24 mouse cellular contexts compared by ENCODE assay signal in genomic region chr9:116206901-116207300, GRCm38 (mm10). TPM values are rescaled to one million over a fixed set of nuclear protein-coding genes. Genes with fewer than 3 reads are reported as not detected.
A peak's percentile ranks its signal among the peaks of the same experiment; 100 is the strongest.
DNase-seq lines count a peak whose midpoint lies in the region; ATAC-seq lines count a peak whose summit lies in the region.
"Had no signal": no experiment of that assay in that cellular context is flagged by ENCODE, and none has a peak within 500 bp of the region (broad histone marks: within the 10 kb centered on the region; RNA-seq: fewer than 3 reads in every experiment).

No protein-coding gene starts in this region.

- no peak overlapping the region for H3K4me3 ChIP-seq in hindbrain, embryonic 13.5 days
- H3K4me3 ChIP-seq in hindbrain, embryonic 14.5 days (replicated peaks; ENCODE audit: low read length): no peak overlapping the region
- H3K4me3 ChIP-seq in limb, embryonic 12.5 days (replicated peaks): no peak overlapping the region
- H3K4me3 ChIP-seq in limb, embryonic 10.5 days: no peak overlapping the region
- no peak overlapping the region for H3K4me3 ChIP-seq in limb, embryonic 13.5 days
- H3K4me3 ChIP-seq in neural tube, embryonic 15.5 days (replicated peaks): no peak overlapping the region
- H3K4me3 ChIP-seq in kidney, embryonic 14.5 days (ENCODE audit: low read length): no peak overlapping the region
- H3K4me3 ChIP-seq: embryonic facial prominence, embryonic 10.5 days; embryonic facial prominence, embryonic 12.5 days; forebrain, embryonic 13.5 days had no signal

- H3K27me3 ChIP-seq in hindbrain, embryonic 13.5 days: no peaks in the 10 kb centered on the region
- no peaks in the 10 kb centered on the region for H3K27me3 ChIP-seq in hindbrain, embryonic 14.5 days (ENCODE audit: control insufficient read depth, insufficient read depth, low read length)
- no peaks in the 10 kb centered on the region for H3K27me3 ChIP-seq in limb, embryonic 12.5 days
- no peaks in the 10 kb centered on the region for H3K27me3 ChIP-seq in limb, embryonic 10.5 days (ENCODE audit: low read depth, poor library complexity, severe bottlenecking)
- H3K27me3 ChIP-seq in limb, embryonic 13.5 days: peaks cover 3% of the 10 kb centered on the region; the same call in 1 of the 2 replicates
- no peaks in the 10 kb centered on the region for H3K27me3 ChIP-seq in neural tube, embryonic 15.5 days (replicated peaks)
- no peaks in the 10 kb centered on the region for H3K27me3 ChIP-seq in kidney, embryonic 14.5 days (ENCODE audit: control insufficient read depth, insufficient read depth, low read length)
- H3K27me3 ChIP-seq: CH12.LX; embryonic facial prominence, embryonic 12.5 days; forebrain, embryonic 13.5 days; Patski had no signal

- no peaks in the 10 kb centered on the region for H3K36me3 ChIP-seq in hindbrain, embryonic 13.5 days
- no peaks in the 10 kb centered on the region for H3K36me3 ChIP-seq in hindbrain, embryonic 14.5 days (replicated peaks; ENCODE audit: control insufficient read depth, insufficient read depth)
- no peaks in the 10 kb centered on the region for H3K36me3 ChIP-seq in limb, embryonic 12.5 days
- H3K36me3 ChIP-seq in limb, embryonic 10.5 days: no peaks in the 10 kb centered on the region
- no peaks in the 10 kb centered on the region for H3K36me3 ChIP-seq in limb, embryonic 13.5 days
- no peaks in the 10 kb centered on the region for H3K36me3 ChIP-seq in neural tube, embryonic 15.5 days
- H3K36me3 ChIP-seq in kidney, embryonic 14.5 days (ENCODE audit: control insufficient read depth, insufficient read depth, low read length): no peaks in the 10 kb centered on the region
- H3K36me3 ChIP-seq: embryonic facial prominence, embryonic 10.5 days; embryonic facial prominence, embryonic 12.5 days; G1E had no signal

- no peak for ATAC-seq in hindbrain, embryonic 13.5 days (ENCODE audit: low FRiP score)
- ATAC-seq in hindbrain, embryonic 14.5 days (ENCODE audit: low FRiP score): no peak
- peak; percentile 47; the same call in 1 of the 2 replicates for ATAC-seq in limb, embryonic 12.5 days (ENCODE audit: insufficient number of reproducible peaks, insufficient read depth, low FRiP score, low TSS enrichment, low read depth)
- peak; percentile 68 for ATAC-seq in limb, embryonic 13.5 days (ENCODE audit: low FRiP score, low read depth)
- no peak for ATAC-seq in neural tube, embryonic 15.5 days (ENCODE audit: low FRiP score)
- no peak for ATAC-seq in kidney, embryonic 14.5 days (ENCODE audit: low FRiP score, low TSS enrichment)
- ATAC-seq: activated CD4-positive, CD25-positive, alpha-beta regulatory T cell, adult 4 months; CD4-positive, CD25-positive, alpha-beta regulatory T cell, adult 4 months; forebrain, embryonic 13.5 days; Patski had no signal

- DNase-seq in hindbrain, embryonic 14.5 days (ENCODE audit: low spot score): no peak
- no peak for DNase-seq in limb, embryonic 10.5 days (ENCODE audit: low spot score)
- DNase-seq: adrenal gland, adult 8-10 months; adrenal gland, postnatal 14 days; adrenal gland, postnatal 36 days; B cell, adult 2 months; cerebellum, adult 11-12 months; cerebellum, adult 2 months; cerebellum, adult 9-10 months; cerebellum, postnatal 10 days; cerebellum, postnatal 25 days had no signal

- 74% methylated on average over 2 of the region's 2 CpGs for WGBS in hindbrain, embryonic 13.5 days
- 55% methylated on average over 2 of the region's 2 CpGs for WGBS in hindbrain, embryonic 14.5 days
- WGBS in limb, embryonic 12.5 days: 45% methylated on average over 2 of the region's 2 CpGs
- 91% methylated on average over 2 of the region's 2 CpGs for WGBS in limb, embryonic 10.5 days
- WGBS in limb, embryonic 13.5 days: 32% methylated on average over 2 of the region's 2 CpGs
- WGBS in neural tube, embryonic 15.5 days: 23% methylated on average over 2 of the region's 2 CpGs
- 78% methylated on average over 2 of the region's 2 CpGs for WGBS in kidney, embryonic 14.5 days

- no peak overlapping the region for H3K9ac ChIP-seq in hindbrain, embryonic 13.5 days
- H3K9ac ChIP-seq in hindbrain, embryonic 14.5 days: no peak overlapping the region
- H3K9ac ChIP-seq in limb, embryonic 12.5 days (replicated peaks): no peak overlapping the region
- H3K9ac ChIP-seq in limb, embryonic 13.5 days: no peak overlapping the region
- no peak overlapping the region for H3K9ac ChIP-seq in neural tube, embryonic 15.5 days (replicated peaks)
- H3K9ac ChIP-seq in kidney, embryonic 14.5 days (ENCODE audit: low read depth, low read length): no peak overlapping the region
- H3K9ac ChIP-seq: embryonic facial prominence, embryonic 12.5 days; forebrain, embryonic 13.5 days had no signal

- H3K4me1 ChIP-seq in hindbrain, embryonic 13.5 days (replicated peaks): peaks cover 6% of the 10 kb centered on the region; the same call in 1 of the 2 replicates
- peaks cover 6% of the 10 kb centered on the region; the same call in 1 of the 2 replicates for H3K4me1 ChIP-seq in hindbrain, embryonic 14.5 days (replicated peaks; ENCODE audit: control insufficient read depth, insufficient read depth, low read length)
- peaks cover 22% of the 10 kb centered on the region for H3K4me1 ChIP-seq in limb, embryonic 12.5 days (replicated peaks)
- H3K4me1 ChIP-seq in limb, embryonic 10.5 days: no peaks in the 10 kb centered on the region
- H3K4me1 ChIP-seq in limb, embryonic 13.5 days: peaks cover 45% of the 10 kb centered on the region
- peaks cover 3% of the 10 kb centered on the region; the same call in 1 of the 2 replicates for H3K4me1 ChIP-seq in neural tube, embryonic 15.5 days
- 0 out of 2 replicates have a peak, but pooled peaks cover 3% of the 10 kb centered on the region for H3K4me1 ChIP-seq in kidney, embryonic 14.5 days (ENCODE audit: control insufficient read depth, insufficient read depth, low read length)
- H3K4me1 ChIP-seq: embryonic facial prominence, embryonic 10.5 days; forebrain, embryonic 13.5 days had no signal

- no peaks in the 10 kb centered on the region for H3K9me3 ChIP-seq in hindbrain, embryonic 13.5 days
- H3K9me3 ChIP-seq in hindbrain, embryonic 14.5 days (ENCODE audit: control insufficient read depth, low read length): no peaks in the 10 kb centered on the region
- H3K9me3 ChIP-seq in limb, embryonic 12.5 days: no peaks in the 10 kb centered on the region
- no peaks in the 10 kb centered on the region for H3K9me3 ChIP-seq in limb, embryonic 10.5 days (replicated peaks)
- H3K9me3 ChIP-seq in limb, embryonic 13.5 days: 0 out of 2 replicates have a peak, but pooled peaks cover 5% of the 10 kb centered on the region
- H3K9me3 ChIP-seq in neural tube, embryonic 15.5 days (replicated peaks): no peaks in the 10 kb centered on the region
- H3K9me3 ChIP-seq in kidney, embryonic 14.5 days (ENCODE audit: control insufficient read depth, low read length): no peaks in the 10 kb centered on the region
- H3K9me3 ChIP-seq: embryonic facial prominence, embryonic 10.5 days; embryonic facial prominence, embryonic 12.5 days; forebrain, embryonic 13.5 days had no signal

- no peak overlapping the region for H3K4me2 ChIP-seq in hindbrain, embryonic 13.5 days
- no peak overlapping the region for H3K4me2 ChIP-seq in hindbrain, embryonic 14.5 days (replicated peaks)
- H3K4me2 ChIP-seq in limb, embryonic 12.5 days: no peak overlapping the region
- H3K4me2 ChIP-seq in limb, embryonic 13.5 days (replicated peaks): no peak overlapping the region
- H3K4me2 ChIP-seq in neural tube, embryonic 15.5 days: no peak overlapping the region
- no peak overlapping the region for H3K4me2 ChIP-seq in kidney, embryonic 14.5 days (replicated peaks; ENCODE audit: low read depth, low read length)
- H3K4me2 ChIP-seq: embryonic facial prominence, embryonic 12.5 days; forebrain, embryonic 13.5 days had no signal

- peak overlapping the region; percentile 70 for H3K27ac ChIP-seq in hindbrain, embryonic 13.5 days
- H3K27ac ChIP-seq in hindbrain, embryonic 14.5 days: no peak overlapping the region
- peak overlapping the region; percentile 32; the same call in 1 of the 2 replicates for H3K27ac ChIP-seq in limb, embryonic 12.5 days
- no peak overlapping the region for H3K27ac ChIP-seq in limb, embryonic 10.5 days
- 0 out of 2 replicates have a peak overlapping the region, but pooled peaks have one; percentile 15 for H3K27ac ChIP-seq in limb, embryonic 13.5 days
- 0 out of 2 replicates have a peak overlapping the region, but pooled peaks have one; percentile 23 for H3K27ac ChIP-seq in neural tube, embryonic 15.5 days (replicated peaks)
- no peak overlapping the region for H3K27ac ChIP-seq in kidney, embryonic 14.5 days (ENCODE audit: low read depth, low read length)
- H3K27ac ChIP-seq: embryonic facial prominence, embryonic 10.5 days; embryonic facial prominence, embryonic 12.5 days; forebrain, embryonic 13.5 days had no signal

RNA-seq across cellular contexts. Expression of gene Tgfbr2, which starts 31.7 kb away (rescaled TPM):
- polyA plus RNA-seq in hindbrain, embryonic 13.5 days (2015; fragmentation: Nextera tagmentation; extraction: Ambion mirVana): 8.9 and 9.0 TPM in 2 replicates
- 10.9 and 11.4 TPM in 2 replicates for polyA plus RNA-seq in hindbrain, embryonic 14.5 days (2014; fragmentation: Nextera tagmentation; extraction: Ambion mirVana)
- polyA plus RNA-seq in limb, embryonic 12.5 days (2016; fragmentation: Nextera tagmentation; extraction: Ambion mirVana): 25.3 and 28.6 TPM in 2 replicates
- polyA plus RNA-seq in limb, embryonic 10.5 days (2016; fragmentation: Nextera tagmentation; extraction: Ambion mirVana): 9.8 and 14.1 TPM in 2 replicates
- 39.5 and 43.1 TPM in 2 replicates for polyA plus RNA-seq in limb, embryonic 13.5 days (2015; fragmentation: Nextera tagmentation; extraction: Ambion mirVana)
- polyA plus RNA-seq in neural tube, embryonic 15.5 days (2015; fragmentation: Nextera tagmentation; extraction: Ambion mirVana): 7.2 and 13.3 TPM in 2 replicates
- polyA plus RNA-seq in kidney, embryonic 14.5 days (2014; fragmentation: Nextera tagmentation; extraction: Ambion mirVana): 10.8 and 27.2 TPM in 2 replicates
- polyA plus RNA-seq: G1E had no signal

Comparison
In these comparisons a context has a peak if more than half of its experiments do, and no peak if none do; other contexts are left out.
1. H3K27ac ChIP-seq: peak in hindbrain, embryonic 13.5 days (single experiment), limb, embryonic 12.5 days (single experiment), limb, embryonic 13.5 days (single experiment) and neural tube, embryonic 15.5 days (single experiment); none in hindbrain, embryonic 14.5 days (single experiment), limb, embryonic 10.5 days (single experiment) and kidney, embryonic 14.5 days (single experiment).
2. ATAC-seq: peak in limb, embryonic 12.5 days (single experiment) and limb, embryonic 13.5 days (single experiment); none in hindbrain, embryonic 13.5 days (single experiment), hindbrain, embryonic 14.5 days (single experiment), neural tube, embryonic 15.5 days (single experiment) and kidney, embryonic 14.5 days (single experiment).